Mouse (Mus musculus): ENCODE results near the gene Hmg20b. TPM values are rescaled to one million over a fixed set of nuclear protein-coding genes. Genes with fewer than 3 reads are reported as not detected.
A peak's percentile ranks its signal among the peaks of the same experiment; 100 is the strongest.

Gene Hmg20b
- polyA plus RNA-seq, 1 experiment from 2014 or later, result 101 TPM

- Histone ChIP-seq H3K9me3 (ENCODE audit: low read length) (no peaks in the 10 kb centered on the region), H3K4me3 (ENCODE audit: low read depth, low read length) (no peak within 1 kb of the TSS), H3K9ac (replicated peaks; ENCODE audit: low read depth) (no peak within 1 kb of the TSS), H3K4me2 (replicated peaks; ENCODE audit: low read depth, low read length) (no peak within 1 kb of the TSS), H3K27me3 (replicated peaks; ENCODE audit: insufficient read depth, low read length) (no peaks in the 10 kb centered on the region), H3K27ac (ENCODE audit: low read length) (no peak within 1 kb of the TSS), H3K4me1 (ENCODE audit: insufficient read depth, low read depth, low read length) (peaks cover 15% of the 10 kb centered on the region; the same call in 1 of the 2 replicates), H3K36me3 (ENCODE audit: insufficient read depth, low read length) (no peaks in the 10 kb centered on the region; the same call in none of the 2 replicates)
- WGBS, result 57% methylated on average over 5 of the region's 5 CpGs
- no peak for DNase-seq (ENCODE audit: low spot score)
- no peak for ATAC-seq
- no peak for TF ChIP-seq EP300 (IDR thresholded peaks at IDR 0.05)
- no peak for TF ChIP-seq CTCF (IDR thresholded peaks at IDR 0.05)
These were observed 38.3 kb upstream of the Hmg20b start, which contains the start of gene Gm48552 for GRCm38 (mm10) chr10:81388505-81389055. Gm48552 (plus strand) TSS chr10:81389005.

GRCm38 (mm10) chr10:81387716-81388115, 37.4 kb upstream of the Hmg20b start:
- no peak overlapping the region for H3K27ac ChIP-seq (ENCODE audit: low read length)
- H3K9ac ChIP-seq (replicated peaks; ENCODE audit: low read depth), result no peak overlapping the region
- ATAC-seq (no peak), DNase-seq (ENCODE audit: low spot score) (no peak)
- H3K27me3 ChIP-seq (replicated peaks; ENCODE audit: insufficient read depth, low read length), result no peaks in the 10 kb centered on the region
- TF ChIP-seq CTCF (IDR thresholded peaks at IDR 0.05) (no peak), EP300 (IDR thresholded peaks at IDR 0.05) (no peak)
- no peaks in the 10 kb centered on the region for H3K9me3 ChIP-seq (ENCODE audit: low read length)
- H3K4me2 ChIP-seq (replicated peaks; ENCODE audit: low read depth, low read length), result no peak overlapping the region
- peaks cover 11% of the 10 kb centered on the region; the same call in 1 of the 2 replicates for H3K4me1 ChIP-seq (ENCODE audit: insufficient read depth, low read depth, low read length)
- H3K4me3 ChIP-seq (ENCODE audit: low read depth, low read length), result no peak overlapping the region
- 93% methylated on average over 20 of the region's 20 CpGs for WGBS
- H3K36me3 ChIP-seq (ENCODE audit: insufficient read depth, low read length), result no peaks in the 10 kb centered on the region; the same call in none of the 2 replicates

GRCm38 (mm10) chr10:81385603-81386306, 35.5 kb upstream of the Hmg20b start:
- 63% methylated on average over 22 of the region's 22 CpGs for WGBS
- Histone ChIP-seq H3K4me3 (ENCODE audit: low read depth, low read length) (no peak overlapping the region), H3K4me2 (replicated peaks; ENCODE audit: low read depth, low read length) (no peak overlapping the region)

GRCm38 (mm10) chr10:81384605-81384982, 34.3 kb upstream of the Hmg20b start:
- no peak for TF ChIP-seq CTCF (IDR thresholded peaks at IDR 0.05)
- TF ChIP-seq EP300 (IDR thresholded peaks at IDR 0.05), result no peak; the same call in 1 of the 2 replicates
- Histone ChIP-seq H3K27me3 (replicated peaks; ENCODE audit: insufficient read depth, low read length) (no peaks in the 10 kb centered on the region), H3K4me2 (replicated peaks; ENCODE audit: low read depth, low read length) (peak overlapping the region; percentile 89), H3K27ac (ENCODE audit: low read length) (peak overlapping the region; percentile 89), H3K9me3 (ENCODE audit: low read length) (no peaks in the 10 kb centered on the region), H3K36me3 (ENCODE audit: insufficient read depth, low read length) (no peaks in the 10 kb centered on the region; the same call in none of the 2 replicates), H3K4me3 (ENCODE audit: low read depth, low read length) (peak overlapping the region; percentile 77), H3K4me1 (ENCODE audit: insufficient read depth, low read depth, low read length) (peaks cover 11% of the 10 kb centered on the region; the same call in 1 of the 2 replicates), H3K9ac (replicated peaks; ENCODE audit: low read depth) (peak overlapping the region; percentile 88)
- WGBS, result under 1% methylated on average over 17 of the region's 19 CpGs
- peak; percentile 69 for DNase-seq (ENCODE audit: low spot score)
- peak; percentile 22 for ATAC-seq

More at GRCm38 (mm10) chr10:81385603-81386306, 35.5 kb upstream of the Hmg20b start:
- Histone ChIP-seq H3K36me3 (ENCODE audit: insufficient read depth, low read length) (no peaks in the 10 kb centered on the region; the same call in none of the 2 replicates), H3K27me3 (replicated peaks; ENCODE audit: insufficient read depth, low read length) (no peaks in the 10 kb centered on the region), H3K9ac (replicated peaks; ENCODE audit: low read depth) (no peak overlapping the region), H3K27ac (ENCODE audit: low read length) (no peak overlapping the region), H3K4me1 (ENCODE audit: insufficient read depth, low read depth, low read length) (peaks cover 11% of the 10 kb centered on the region; the same call in 1 of the 2 replicates), H3K9me3 (ENCODE audit: low read length) (no peaks in the 10 kb centered on the region)
- TF ChIP-seq EP300 (IDR thresholded peaks at IDR 0.05) (no peak), CTCF (IDR thresholded peaks at IDR 0.05) (no peak)
- ATAC-seq (no peak), DNase-seq (ENCODE audit: low spot score) (no peak)

GRCm38 (mm10) chr10:81383802-81384604, 33.7 kb upstream of the Hmg20b start, which contains the start of the genes Dohh and Gm48551:
Dohh (plus strand) TSS chr10:81384428.
Gm48551 (plus strand) TSS chr10:81384466.
- DNase-seq (ENCODE audit: low spot score) (peak; percentile 99), ATAC-seq (peak; percentile 95)
- Histone ChIP-seq H3K36me3 (ENCODE audit: insufficient read depth, low read length) (no peaks in the 10 kb centered on the region; the same call in none of the 2 replicates), H3K27me3 (replicated peaks; ENCODE audit: insufficient read depth, low read length) (no peaks in the 10 kb centered on the region), H3K27ac (ENCODE audit: low read length) (peak within 1 kb of the TSS; percentile 89), H3K9me3 (ENCODE audit: low read length) (no peaks in the 10 kb centered on the region), H3K4me2 (replicated peaks; ENCODE audit: low read depth, low read length) (peak within 1 kb of the TSS; percentile 89), H3K9ac (replicated peaks; ENCODE audit: low read depth) (peak within 1 kb of the TSS; percentile 88), H3K4me1 (ENCODE audit: insufficient read depth, low read depth, low read length) (peaks cover 8% of the 10 kb centered on the region; the same call in 1 of the 2 replicates), H3K4me3 (ENCODE audit: low read depth, low read length) (peak within 1 kb of the TSS; percentile 77)
- TF ChIP-seq EP300 (IDR thresholded peaks at IDR 0.05) (peak; percentile 86), CTCF (IDR thresholded peaks at IDR 0.05) (peak; percentile 18; the same call in 1 of the 2 replicates)
- 4% methylated on average over 50 of the region's 54 CpGs for WGBS

Measured in lung, postnatal 0 days (tissue).